Mouse (Mus musculus) CH12.LX (cell line): ENCODE data around the gene Cry1. TPM values are rescaled to one million over a fixed set of nuclear protein-coding genes. Genes with fewer than 3 reads are reported as not detected.

Experiments
- DNase-seq: peaks from one replicate; pipeline ENCODE4 v3.0.0-alpha.2; 2013; ENCODE audit errors: extremely low read depth
- H3K27ac ChIP-seq: 2 replicates; pipeline ENCODE4 v1.5.1; 2012; ENCODE audit warnings: low read depth, mild to moderate bottlenecking, control low read depth, moderate library complexity; ENCODE audit not compliant: insufficient read depth
- H3K27me3 ChIP-seq: replicated peaks from 2 replicates; pipeline ENCODE3; 2012; ENCODE audit warnings: inconsistent platforms
- H3K36me3 ChIP-seq, 2 experiments: replicated peaks in 1 of 2; 2 replicates each; pipeline versions ENCODE3 to v1.6.1; 2012; ENCODE audit warnings: inconsistent platforms in 1 of 2, low read length in 1 of 2, mild to moderate bottlenecking in 1 of 2, mixed read lengths in 1 of 2, moderate library complexity in 1 of 2; ENCODE audit not compliant: control insufficient read depth in 1 of 2, insufficient read depth in 1 of 2
- H3K4me1 ChIP-seq, 2 experiments: 2 replicates each; pipeline ENCODE4 v1.6.1; 2012; ENCODE audit warnings: inconsistent platforms in 1 of 2, moderate library complexity in 1 of 2; ENCODE audit not compliant: insufficient read depth in 2 of 2, control insufficient read depth in 1 of 2
- H3K4me2 ChIP-seq: 2 replicates; pipeline ENCODE4 v1.6.1; 2012; ENCODE audit warnings: low read depth, mild to moderate bottlenecking, control low read depth; ENCODE audit not compliant: poor library complexity, insufficient read depth, severe bottlenecking
- H3K4me3 ChIP-seq, 3 experiments: fragments of 150-350 bp in 1 of 3; sonication (generic) in 1 of 3; replicated peaks in 1 of 3; 2 replicates each; pipeline versions ENCODE3 to v1.5.1; 2011 to 2012; ENCODE audit warnings: low read depth in 2 of 3, low read length in 2 of 3, mild to moderate bottlenecking in 2 of 3, moderate library complexity in 2 of 3, control low read depth in 1 of 3, improper control_type of control experiment in 1 of 3, inconsistent platforms in 1 of 3, mixed read lengths in 1 of 3; ENCODE audit not compliant: poor library complexity in 1 of 3
- H3K79me2 ChIP-seq: replicated peaks from 2 replicates; pipeline ENCODE4 v1.6.1; 2012; ENCODE audit warnings: mild to moderate bottlenecking, moderate library complexity; ENCODE audit not compliant: control insufficient read depth, poor library complexity, insufficient read depth, severe bottlenecking; ENCODE audit errors: extremely low read depth
- H3K9ac ChIP-seq: 2 replicates; pipeline ENCODE4 v1.6.1; 2012; ENCODE audit warnings: low read depth, mild to moderate bottlenecking, control low read depth, moderate library complexity; ENCODE audit not compliant: insufficient read depth
- H3K9me3 ChIP-seq: replicated peaks from 2 replicates; pipeline ENCODE3; 2012; ENCODE audit warnings: low read length, inconsistent platforms, mixed read lengths
- BHLHE40 ChIP-seq: IDR thresholded peaks from 2 replicates; pipeline ENCODE4 v1.6.1; 2011; ENCODE audit warnings: mild to moderate bottlenecking, low read depth, low read length, improper control_type of control experiment
- CHD2 ChIP-seq: IDR thresholded peaks from 2 replicates; pipeline ENCODE4 v1.6.1; 2011; ENCODE audit warnings: low read length, improper control_type of control experiment
- CTCF ChIP-seq, 2 experiments: IDR thresholded peaks in 1 of 2; conservative IDR thresholded peaks in 1 of 2; 2 replicates each; pipeline ENCODE4 v1.5.1; 2011 to 2012; ENCODE audit warnings: low read depth in 2 of 2, low read length in 2 of 2, improper control_type of control experiment in 1 of 2, inconsistent platforms in 1 of 2, mild to moderate bottlenecking in 1 of 2, moderate library complexity in 1 of 2
- ELF1 ChIP-seq: IDR thresholded peaks from 2 replicates; pipeline ENCODE4 v1.6.1; 2014; ENCODE audit warnings: low read depth, mild to moderate bottlenecking, inconsistent platforms, low read length, improper control_type of control experiment
- EP300 ChIP-seq: IDR thresholded peaks from 2 replicates; pipeline ENCODE4 v1.6.1; 2011; ENCODE audit warnings: low read length, improper control_type of control experiment
- ETS1 ChIP-seq: conservative IDR thresholded peaks from 2 replicates; pipeline ENCODE4 v1.6.1; 2012; ENCODE audit warnings: low read depth, mild to moderate bottlenecking, inconsistent platforms, low read length, improper control_type of control experiment, moderate library complexity
- GABPA ChIP-seq: IDR thresholded peaks from 2 replicates; pipeline ENCODE4 v1.6.1; 2012; ENCODE audit warnings: low read depth, low read length, improper control_type of control experiment, inconsistent platforms; ENCODE audit not compliant: insufficient replicate concordance
- HCFC1 ChIP-seq: IDR thresholded peaks from 2 replicates; pipeline ENCODE4 v1.6.1; 2012; ENCODE audit warnings: low read depth, mild to moderate bottlenecking, inconsistent platforms, low read length, improper control_type of control experiment
- IRF4 ChIP-seq: IDR thresholded peaks from 2 replicates; pipeline ENCODE4 v1.6.1; 2014; ENCODE audit warnings: low read depth, mild to moderate bottlenecking, inconsistent platforms, low read length, improper control_type of control experiment
- JUN ChIP-seq: IDR thresholded peaks from 2 replicates; pipeline ENCODE4 v1.6.1; 2011; ENCODE audit warnings: low read depth, mild to moderate bottlenecking, low read length, improper control_type of control experiment, moderate library complexity; ENCODE audit not compliant: insufficient read depth
- JUND ChIP-seq: conservative IDR thresholded peaks from 2 replicates; pipeline ENCODE4 v1.6.1; 2011; ENCODE audit warnings: low read depth, low read length, improper control_type of control experiment
- MAX ChIP-seq: IDR thresholded peaks from 2 replicates; pipeline ENCODE4 v1.6.1; 2011; ENCODE audit warnings: low read length, improper control_type of control experiment
- MEF2A ChIP-seq: IDR thresholded peaks from 2 replicates; pipeline ENCODE4 v1.6.1; 2014; ENCODE audit warnings: low read depth, mild to moderate bottlenecking, inconsistent platforms, low read length, improper control_type of control experiment, borderline replicate concordance
- NRF1 ChIP-seq: IDR thresholded peaks from 2 replicates; pipeline ENCODE4 v1.6.1; 2014; ENCODE audit warnings: low read depth, mild to moderate bottlenecking, inconsistent platforms, low read length, improper control_type of control experiment, moderate library complexity
- POLR2A ChIP-seq: IDR thresholded peaks from 2 replicates; pipeline ENCODE4 v1.6.1; 2011; ENCODE audit warnings: low read depth, mild to moderate bottlenecking, improper control_type of control experiment, low read length
- POLR2AphosphoS2 ChIP-seq: IDR thresholded peaks from 2 replicates; pipeline ENCODE4 v1.6.1; 2011; ENCODE audit warnings: low read depth, low read length, improper control_type of control experiment
- RAD21 ChIP-seq: IDR thresholded peaks from 2 replicates; pipeline ENCODE4 v1.6.1; 2011; ENCODE audit warnings: low read depth, mild to moderate bottlenecking, low read length, improper control_type of control experiment, moderate library complexity
- SIN3A ChIP-seq: IDR thresholded peaks from 2 replicates; pipeline ENCODE4 v1.6.1; 2012; ENCODE audit warnings: low read length, improper control_type of control experiment, inconsistent platforms
- SMC3 ChIP-seq: IDR thresholded peaks from 2 replicates; pipeline ENCODE4 v1.6.1; 2011; ENCODE audit warnings: low read depth, low read length, improper control_type of control experiment
- TBP ChIP-seq: conservative IDR thresholded peaks from 2 replicates; pipeline ENCODE4 v1.6.1; 2011; ENCODE audit warnings: low read depth, low read length, improper control_type of control experiment
- TCF12 ChIP-seq: IDR thresholded peaks from 2 replicates; pipeline ENCODE4 v1.6.1; 2014; ENCODE audit warnings: low read depth, mild to moderate bottlenecking, inconsistent platforms, low read length, improper control_type of control experiment
- UBTF ChIP-seq: IDR thresholded peaks from 2 replicates; pipeline ENCODE4 v1.6.1; 2012; ENCODE audit warnings: low read depth, mild to moderate bottlenecking, inconsistent platforms, low read length, improper control_type of control experiment, moderate library complexity
- USF1 ChIP-seq: IDR thresholded peaks from 2 replicates; pipeline ENCODE4 v1.6.1; 2014; ENCODE audit warnings: low read depth, mild to moderate bottlenecking, inconsistent platforms, low read length, improper control_type of control experiment
- USF2 ChIP-seq: conservative IDR thresholded peaks from 2 replicates; pipeline ENCODE4 v1.6.1; 2011; ENCODE audit warnings: low read depth, low read length, improper control_type of control experiment
- ZNF384 ChIP-seq: IDR thresholded peaks from 2 replicates; pipeline ENCODE4 v1.6.1; 2012; ENCODE audit warnings: low read depth, low read length, improper control_type of control experiment, inconsistent platforms
- dilution Hi-C: fragments of 300-500 bp; cut with MboI; formaldehyde crosslinking; loops from 2 replicates; pipeline ENCODE4 v1.14.3; 2020; ENCODE audit warnings: low sequenced_read_pairs; ENCODE audit not compliant: extremely low pct_unique_long_range_greater_than_20kb, extremely low pct_ligation_motif_present
- in situ Hi-C: fragments of 300-500 bp; cut with MboI; formaldehyde crosslinking; loops from 3 replicates; pipeline ENCODE4 v1.14.3; 2019; ENCODE audit warnings: low sequenced_read_pairs, low pct_ligation_motif_present, low pct_unique_long_range_greater_than_20kb, mixed read lengths
- polyA plus RNA-seq: library from polyadenylated mRNA; unstranded; fragments of >175 nt; gene quantifications from 2 replicates; pipeline ENCODE4 v1.2.1, GENCODE M21; 2012; ENCODE audit warnings: low read depth; ENCODE audit not compliant: insufficient read length
- total RNA-seq, 2 experiments: library from RNA; depleted of rRNA; stranded (reverse); fragments of 300-350 nt in 1 of 2; fragments of >200 nt in 1 of 2; gene quantifications; 2 replicates each; pipeline ENCODE4 v1.2.3; 2012 to 2014

Cry1 gene
- total and polyA plus RNA-seq, 3 experiments: 16.3 to 19.8 (median 17.1) TPM

DNA sequence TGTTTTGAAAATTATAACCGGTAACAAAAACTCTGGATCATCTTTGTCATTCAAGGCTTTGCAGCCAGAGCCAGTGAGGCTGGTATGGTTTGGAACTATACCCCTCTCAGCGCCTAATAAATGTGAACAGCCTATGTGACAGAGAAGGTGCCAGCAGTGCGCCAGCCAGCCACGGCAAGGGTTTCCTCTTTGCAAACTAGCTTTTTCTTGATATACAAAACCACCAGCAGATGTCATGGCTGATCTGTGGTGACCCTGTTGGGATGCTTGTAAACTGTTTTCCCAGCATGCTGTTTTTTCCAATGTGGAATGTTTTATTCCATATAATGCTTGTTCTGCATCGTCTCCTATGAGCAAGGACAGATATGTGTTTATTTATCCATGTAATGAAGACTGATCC, 30.0 kb upstream of the Cry1 start:
- no peak overlapping the region for H3K27ac ChIP-seq
- no peaks in the 10 kb centered on the region for H3K36me3 ChIP-seq
- no peak overlapping the region for H3K4me2 ChIP-seq
- in situ Hi-C loops: loop anchor here (10.0 kb wide), 1 partner anchor 170 kb away; the partner anchor contains the start of gene Btbd11
- H3K27me3 ChIP-seq: no peaks in the 10 kb centered on the region
- H3K4me1 ChIP-seq: no peaks in the 10 kb centered on the region
- TF ChIP-seq IRF4 (no peak), USF2 (no peak), SMC3 (peak; percentile 17), MEF2A (no peak), SIN3A (no peak), CTCF (conservative IDR thresholded peaks at IDR 0.05 in 1 of 2, IDR thresholded peaks at IDR 0.05 in 1 of 2; ENCODE audit: low read depth in 2 of 2, low read length in 2 of 2) (peak in 1 of 2 experiments; percentile 47; a peak in 2 of 4 replicates), UBTF (no peak), POLR2AphosphoS2 (no peak), RAD21 (peak; percentile 47), TCF12 (no peak), EP300 (no peak), ELF1 (no peak)
- TF ChIP-seq, all 38 proteins: peak for 3
- Histone ChIP-seq H3K9ac (no peak overlapping the region), H3K79me2 (no peaks in the 10 kb centered on the region), H3K9me3 (peaks cover 4% of the 10 kb centered on the region), H3K4me3 (no peak overlapping the region)
- dilution Hi-C loops: no loop called here
- DNase-seq: no peak

DNA sequence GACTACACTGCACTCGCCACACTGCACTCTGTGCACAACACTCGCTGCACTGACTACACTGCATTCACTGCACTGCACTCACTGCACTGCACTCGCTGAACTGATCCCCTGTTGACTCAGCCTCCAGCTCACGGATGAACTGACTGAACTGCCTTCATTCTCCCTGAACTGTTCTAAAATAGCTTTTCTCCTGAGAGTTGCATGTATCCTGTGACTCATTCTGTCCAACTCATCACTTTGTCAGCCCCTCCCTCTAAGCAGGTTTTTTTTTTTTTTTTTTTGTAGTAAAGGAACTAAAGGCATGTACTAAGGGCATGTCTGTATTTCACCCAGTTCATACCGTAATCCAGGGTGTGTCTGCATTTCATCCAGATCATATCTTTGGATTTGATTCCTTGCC, 26.8 kb upstream of the Cry1 start:
- H3K36me3 ChIP-seq: no peaks in the 10 kb centered on the region
- in situ Hi-C loops (loop anchor here (10.0 kb wide), 1 partner anchor 173 kb away; the partner anchor contains the start of gene Btbd11), dilution Hi-C loops (no loop called here)
- no peak overlapping the region for H3K4me2 ChIP-seq
- peaks cover 4% of the 10 kb centered on the region for H3K9me3 ChIP-seq
- H3K4me1 ChIP-seq: no peaks in the 10 kb centered on the region
- TF ChIP-seq ZNF384: peak; percentile 65
- no peak for TF ChIP-seq JUND
- DNase-seq: peak; percentile 17
- no peak overlapping the region for H3K4me3 ChIP-seq
- H3K27ac ChIP-seq: no peak overlapping the region
- no peak overlapping the region for H3K9ac ChIP-seq
- no peaks in the 10 kb centered on the region for H3K27me3 ChIP-seq
- H3K79me2 ChIP-seq: no peaks in the 10 kb centered on the region

DNA sequence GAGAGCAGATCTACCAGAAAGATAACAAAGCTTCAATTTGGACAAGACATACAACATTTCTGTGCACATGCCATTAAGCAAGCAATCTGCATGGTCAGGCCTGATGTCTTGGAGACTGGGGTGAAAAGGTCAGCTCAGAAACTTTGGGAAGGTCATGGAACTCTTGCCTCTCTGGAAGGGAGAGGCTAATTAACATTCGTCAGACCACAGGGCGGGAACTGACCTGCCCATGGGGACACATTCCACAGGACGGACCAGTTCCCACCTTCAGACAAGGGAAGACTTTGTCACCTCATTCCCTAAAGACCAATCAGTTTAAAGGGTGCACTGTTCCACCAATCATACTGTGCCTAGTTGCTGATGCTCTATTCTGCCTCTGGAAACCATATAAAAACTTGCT, 25.3 kb upstream of the Cry1 start:
- Histone ChIP-seq H3K4me3 (no peak overlapping the region), H3K79me2 (no peaks in the 10 kb centered on the region), H3K9me3 (peaks cover 4% of the 10 kb centered on the region), H3K4me1 (no peaks in the 10 kb centered on the region), H3K27me3 (no peaks in the 10 kb centered on the region), H3K36me3 (no peaks in the 10 kb centered on the region), H3K9ac (no peak overlapping the region), H3K4me2 (no peak overlapping the region), H3K27ac (no peak overlapping the region)
- DNase-seq: no peak
- in situ Hi-C loops: loop anchor here (10.0 kb wide), 1 partner anchor 175 kb away; the partner anchor contains the start of gene Btbd11
- no peak for TF ChIP-seq HCFC1
- no peak for TF ChIP-seq EP300
- no peak for TF ChIP-seq BHLHE40
- no peak for TF ChIP-seq JUN
- TF ChIP-seq POLR2A: no peak
- TF ChIP-seq IRF4: no peak
- TF ChIP-seq ETS1: no peak
- no peak for TF ChIP-seq NRF1
- TF ChIP-seq ZNF384: no peak
- TF ChIP-seq MAX: no peak
- TF ChIP-seq GABPA: no peak
- no peak for TF ChIP-seq CHD2
- TF ChIP-seq USF1: no peak
- TF ChIP-seq USF2: no peak
- no peak for TF ChIP-seq TBP
- dilution Hi-C loops: no loop called here
